Mouse (Mus musculus) lung, postnatal 0 days (tissue): ENCODE measurements around the gene Tmem125.

Source experiments
- CTCF ChIP-seq: IDR thresholded peaks from 2 replicates; pipeline ENCODE4 v1.5.1; 2016; ENCODE audit warnings: antibody characterized with exemption, mild to moderate bottlenecking
- EP300 ChIP-seq: IDR thresholded peaks from 2 replicates; pipeline ENCODE4 v1.6.1; 2016; ENCODE audit warnings: antibody characterized with exemption, mild to moderate bottlenecking, control low read depth

- TF ChIP-seq EP300 (no peak), CTCF (no peak)
These were observed 24.9 kb upstream of the Tmem125 start for GRCm38 (mm10) chr4:118568709-118569108.
